Mouse (Mus musculus): ENCODE measurements at regions not wholly inside any gene's neighbourhood (a gene's known extent, or its start where the extent isn't known, plus 50 kb on each side); places are given as distances from the start of the nearest gene placed in this dataset.

DNA sequence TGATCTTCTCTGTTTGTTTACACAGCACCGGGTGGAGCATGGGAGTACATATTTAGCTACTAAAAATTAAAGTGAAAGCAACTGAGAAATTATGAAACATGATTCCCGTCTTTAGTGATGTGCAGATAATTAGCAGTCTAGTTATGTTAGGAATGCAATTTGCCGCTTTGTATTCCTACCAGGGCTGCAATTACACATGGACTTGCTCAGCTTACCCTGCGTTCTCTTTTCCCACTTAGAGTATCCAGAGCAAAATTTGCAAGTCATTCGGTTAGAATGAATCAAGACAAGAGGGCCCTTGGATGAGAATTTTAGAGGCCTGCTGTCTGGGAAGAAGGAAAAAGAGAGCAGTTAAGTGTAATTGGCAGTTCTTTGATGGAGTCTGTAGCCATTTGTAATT, 126.0 kb upstream of the Gpr149 start:
- Histone ChIP-seq H3K9me3 (ENCODE audit: control insufficient read depth, low read length) (no peaks in the 10 kb centered on the region), H3K36me3 (ENCODE audit: control insufficient read depth, insufficient read depth) (no peaks in the 10 kb centered on the region), H3K4me1 (replicated peaks; ENCODE audit: control insufficient read depth, insufficient read depth, low read length) (0 out of 2 replicates have a peak, but pooled peaks cover 1% of the 10 kb centered on the region), H3K4me2 (ENCODE audit: low read length) (no peak overlapping the region), H3K9ac (replicated peaks; ENCODE audit: low read depth, low read length) (no peak overlapping the region), H3K27ac (ENCODE audit: low read length) (no peak overlapping the region), H3K4me3 (replicated peaks; ENCODE audit: low read length) (no peak overlapping the region), H3K27me3 (replicated peaks; ENCODE audit: control insufficient read depth, insufficient read depth, low read length) (no peaks in the 10 kb centered on the region)
- 30% methylated on average over 5 of the region's 5 CpGs for WGBS
- no peak for ATAC-seq

DNA sequence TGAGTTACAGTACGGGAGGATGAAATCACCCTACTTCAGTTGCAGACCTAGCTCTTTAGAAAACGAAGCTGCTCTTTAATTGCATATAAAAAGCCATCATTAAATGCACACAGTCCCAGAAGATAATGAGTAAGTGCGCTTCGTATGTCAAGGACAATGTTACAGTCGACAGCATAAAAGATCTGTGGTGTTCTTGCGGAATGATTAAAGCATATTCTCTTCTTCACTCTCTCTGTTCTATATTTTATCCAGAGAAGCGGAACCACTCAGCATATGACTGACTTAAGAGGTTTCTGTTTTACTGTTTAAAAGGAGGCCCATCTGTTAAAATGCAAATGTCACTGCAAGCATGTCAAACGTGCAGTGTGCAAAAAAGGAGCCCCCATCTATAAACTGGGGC, 121.0 kb upstream of the Gpr149 start:
- Histone ChIP-seq H3K9me3 (ENCODE audit: control insufficient read depth, low read length) (no peaks in the 10 kb centered on the region), H3K4me3 (replicated peaks; ENCODE audit: low read length) (no peak overlapping the region), H3K9ac (replicated peaks; ENCODE audit: low read depth, low read length) (no peak overlapping the region), H3K4me1 (replicated peaks; ENCODE audit: control insufficient read depth, insufficient read depth, low read length) (0 out of 2 replicates have a peak, but pooled peaks cover 4% of the 10 kb centered on the region), H3K36me3 (ENCODE audit: control insufficient read depth, insufficient read depth) (no peaks in the 10 kb centered on the region), H3K27ac (ENCODE audit: low read length) (peak overlapping the region; percentile 44), H3K27me3 (replicated peaks; ENCODE audit: control insufficient read depth, insufficient read depth, low read length) (no peaks in the 10 kb centered on the region), H3K4me2 (ENCODE audit: low read length) (no peak overlapping the region)
- 21% methylated on average over 8 of the region's 8 CpGs for WGBS
- ATAC-seq = peak; percentile 87

DNA sequence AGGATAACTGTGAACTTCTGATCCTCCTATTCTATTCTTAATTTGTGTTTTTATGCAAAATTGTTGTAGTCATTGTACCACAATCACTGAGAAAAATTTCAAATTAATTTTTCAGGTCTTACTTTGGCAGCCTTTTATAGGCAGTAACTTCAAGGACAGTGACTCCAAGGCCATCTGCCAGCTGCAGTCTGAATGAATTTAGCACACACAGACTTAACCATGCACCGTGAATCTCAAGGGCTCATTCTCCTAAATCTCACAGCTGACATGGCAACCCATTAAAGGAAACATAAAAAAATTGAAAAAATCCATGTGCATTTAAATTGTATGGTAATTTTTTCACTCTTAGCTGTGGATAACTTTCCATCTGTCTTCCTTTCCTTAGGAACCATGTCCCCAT, 111.9 kb upstream of the Gpr149 start:
- Histone ChIP-seq H3K36me3 (ENCODE audit: control insufficient read depth, insufficient read depth) (no peaks in the 10 kb centered on the region), H3K27ac (ENCODE audit: low read length) (no peak overlapping the region), H3K4me1 (replicated peaks; ENCODE audit: control insufficient read depth, insufficient read depth, low read length) (no peaks in the 10 kb centered on the region), H3K4me3 (replicated peaks; ENCODE audit: low read length) (no peak overlapping the region), H3K9ac (replicated peaks; ENCODE audit: low read depth, low read length) (no peak overlapping the region), H3K9me3 (ENCODE audit: control insufficient read depth, low read length) (no peaks in the 10 kb centered on the region), H3K4me2 (ENCODE audit: low read length) (no peak overlapping the region), H3K27me3 (replicated peaks; ENCODE audit: control insufficient read depth, insufficient read depth, low read length) (no peaks in the 10 kb centered on the region)
- ATAC-seq = no peak
- WGBS = 55% methylated on average over 1 of the region's 1 CpGs

DNA sequence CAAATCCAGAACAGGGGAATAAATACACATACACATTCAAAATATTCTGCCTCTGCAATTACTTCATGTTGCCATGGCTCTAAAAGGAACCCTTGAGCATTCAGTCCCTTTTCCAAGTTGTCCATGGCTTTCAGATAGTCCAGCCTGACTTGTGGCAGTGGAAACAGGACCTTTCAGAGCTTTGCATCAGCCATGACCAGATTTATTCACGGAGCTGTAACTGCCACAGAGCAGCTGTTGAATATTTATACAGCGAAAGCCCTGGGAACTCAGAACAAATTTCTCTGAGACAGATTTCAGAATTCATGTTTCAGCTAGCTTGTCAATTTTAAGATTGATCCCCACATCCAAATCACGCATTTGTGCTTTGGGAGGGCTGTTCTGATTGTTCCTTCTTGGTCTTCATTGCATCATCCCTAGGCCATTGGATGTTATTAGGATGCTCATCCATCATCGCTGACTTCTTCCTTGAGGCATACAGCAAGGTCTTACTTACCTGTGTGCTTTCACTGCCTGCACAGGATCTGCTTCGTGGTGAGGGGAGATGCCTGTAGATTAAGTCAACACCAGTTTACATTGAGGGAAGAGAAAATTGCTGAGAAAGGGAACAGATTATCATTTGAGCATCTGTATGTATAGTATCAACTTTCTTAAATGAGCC, 110.5 kb upstream of the Gpr149 start:
- Histone ChIP-seq H3K27ac (ENCODE audit: low read length) (no peak overlapping the region), H3K9me3 (ENCODE audit: control insufficient read depth, low read length) (no peaks in the 10 kb centered on the region), H3K4me1 (replicated peaks; ENCODE audit: control insufficient read depth, insufficient read depth, low read length) (no peaks in the 10 kb centered on the region), H3K9ac (replicated peaks; ENCODE audit: low read depth, low read length) (no peak overlapping the region), H3K27me3 (replicated peaks; ENCODE audit: control insufficient read depth, insufficient read depth, low read length) (no peaks in the 10 kb centered on the region), H3K4me2 (ENCODE audit: low read length) (no peak overlapping the region), H3K4me3 (replicated peaks; ENCODE audit: low read length) (no peak overlapping the region), H3K36me3 (ENCODE audit: control insufficient read depth, insufficient read depth) (no peaks in the 10 kb centered on the region)
- no peak for ATAC-seq
- WGBS = 84% methylated on average over 5 of the region's 5 CpGs

Data from forebrain, embryonic 16.5 days (tissue).